Mouse (Mus musculus): ENCODE results near the gene Olfr1287.

GRCm38 (mm10) chr2:111480519-111480918, 31.6 kb downstream of the Olfr1287 start, which contains the start of gene Olfr1289:
- TF ChIP-seq POLR2A (IDR thresholded peaks at IDR 0.05; ENCODE audit: borderline replicate concordance, extremely low read depth, low read depth, low read length), result no peak
- TF ChIP-seq CTCF (IDR thresholded peaks at IDR 0.05; ENCODE audit: insufficient read depth, low read length), result no peak

Measured in lung, adult 2 months (tissue).